Mouse (Mus musculus): ENCODE results near the gene Cacng4. TPM values are rescaled to one million over a fixed set of nuclear protein-coding genes. Genes with fewer than 3 reads are reported as not detected.

Cacng4 gene
- polyA plus RNA-seq, 1 experiment from 2014 or later: 30.0 TPM

DNA sequence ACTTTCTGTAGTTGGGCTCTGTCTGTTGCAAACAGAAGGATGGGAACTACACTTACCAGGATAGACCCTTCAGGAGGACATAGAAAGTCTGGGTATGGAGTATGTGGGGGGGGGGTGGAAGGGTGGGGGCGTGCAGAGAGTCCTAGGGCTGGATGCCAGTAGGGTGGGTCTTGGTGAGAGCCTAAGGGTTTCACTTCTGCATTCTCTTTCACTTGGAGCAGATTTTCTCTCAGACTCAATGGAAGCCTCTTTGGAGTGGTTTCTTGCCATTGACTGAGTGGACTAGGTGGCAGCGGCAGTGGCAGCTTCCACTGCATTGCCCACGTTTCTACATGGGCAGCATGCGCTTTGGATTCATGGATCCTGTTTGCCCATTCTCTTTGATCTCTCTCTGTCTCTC, 94.4 kb downstream of the Cacng4 start:
- DNase-seq (ENCODE audit: low spot score) (no peak), ATAC-seq (ENCODE audit: insufficient read depth, low FRiP score, low TSS enrichment) (no peak)
- Histone ChIP-seq H3K9ac (ENCODE audit: low read length) (no peak overlapping the region), H3K9me3 (ENCODE audit: control insufficient read depth, low read length) (no peaks in the 10 kb centered on the region), H3K4me2 (ENCODE audit: low read depth) (no peak overlapping the region), H3K4me3 (ENCODE audit: low read depth, low read length) (no peak overlapping the region), H3K27me3 (ENCODE audit: control insufficient read depth, insufficient read depth, low read length) (no peaks in the 10 kb centered on the region), H3K36me3 (ENCODE audit: control insufficient read depth, insufficient read depth, low read length) (no peaks in the 10 kb centered on the region), H3K4me1 (ENCODE audit: control insufficient read depth, insufficient read depth, low read length) (peaks cover 3% of the 10 kb centered on the region; the same call in 1 of the 2 replicates), H3K27ac (ENCODE audit: low read depth, low read length) (no peak overlapping the region)
- WGBS: 87% methylated on average over 4 of the region's 4 CpGs

DNA sequence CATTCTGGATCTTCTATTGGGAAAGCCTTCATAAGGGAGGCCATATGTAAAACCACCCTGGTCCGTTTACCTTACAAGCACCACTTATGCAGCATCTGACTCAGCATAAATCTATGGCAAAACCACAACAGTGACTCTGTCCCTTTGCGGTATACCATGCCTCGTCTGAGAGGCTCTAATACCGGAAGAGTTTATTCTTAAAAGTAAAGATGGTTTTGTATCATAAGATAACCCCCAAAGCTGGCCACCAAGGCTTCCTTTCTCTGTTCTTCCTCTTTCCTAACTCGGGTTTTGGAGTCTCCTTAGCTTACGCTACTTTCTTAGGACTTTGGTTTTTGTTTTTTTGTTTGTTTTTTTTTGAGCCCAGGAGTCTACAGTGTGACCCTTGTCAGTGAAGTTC, 101.0 kb downstream of the Cacng4 start:
- no peaks in the 10 kb centered on the region for H3K4me1 ChIP-seq (ENCODE audit: control insufficient read depth, insufficient read depth, low read length)
- H3K27me3 ChIP-seq (ENCODE audit: control insufficient read depth, insufficient read depth, low read length): no peaks in the 10 kb centered on the region
- 90% methylated on average over 6 of the region's 6 CpGs for WGBS
- H3K36me3 ChIP-seq (ENCODE audit: control insufficient read depth, insufficient read depth, low read length): no peaks in the 10 kb centered on the region
- no peak for ATAC-seq (ENCODE audit: insufficient read depth, low FRiP score, low TSS enrichment)
- H3K4me3 ChIP-seq (ENCODE audit: low read depth, low read length): no peak overlapping the region
- no peak overlapping the region for H3K27ac ChIP-seq (ENCODE audit: low read depth, low read length)
- no peaks in the 10 kb centered on the region for H3K9me3 ChIP-seq (ENCODE audit: control insufficient read depth, low read length)
- no peak overlapping the region for H3K9ac ChIP-seq (ENCODE audit: low read length)
- H3K4me2 ChIP-seq (ENCODE audit: low read depth): no peak overlapping the region
- no peak for DNase-seq (ENCODE audit: low spot score)

DNA sequence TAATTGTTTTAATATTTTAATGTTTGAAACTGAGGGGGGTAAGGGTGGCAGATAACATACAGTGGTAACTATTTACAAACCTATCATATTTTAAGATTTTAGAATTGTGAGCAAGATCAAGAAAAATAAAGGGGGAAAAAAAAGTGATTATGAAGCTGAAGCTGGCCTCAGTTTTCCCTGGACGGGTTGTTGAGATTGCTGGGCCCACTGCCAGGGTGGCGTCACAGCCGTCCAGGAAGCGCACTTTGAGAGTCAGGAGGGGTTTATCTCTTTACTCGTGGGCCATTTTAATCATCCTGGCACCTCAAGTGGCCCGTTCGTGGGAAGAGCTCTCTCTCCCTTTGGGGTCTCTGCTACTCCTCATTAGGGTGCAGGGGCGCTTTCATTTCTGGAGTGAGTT, 102.8 kb downstream of the Cacng4 start:
- Histone ChIP-seq H3K36me3 (ENCODE audit: control insufficient read depth, insufficient read depth, low read length) (peaks cover under 1% of the 10 kb centered on the region; the same call in 1 of the 2 replicates), H3K27me3 (ENCODE audit: control insufficient read depth, insufficient read depth, low read length) (no peaks in the 10 kb centered on the region), H3K27ac (ENCODE audit: low read depth, low read length) (no peak overlapping the region), H3K9ac (ENCODE audit: low read length) (no peak overlapping the region), H3K4me3 (ENCODE audit: low read depth, low read length) (no peak overlapping the region), H3K4me1 (ENCODE audit: control insufficient read depth, insufficient read depth, low read length) (no peaks in the 10 kb centered on the region), H3K9me3 (ENCODE audit: control insufficient read depth, low read length) (no peaks in the 10 kb centered on the region), H3K4me2 (ENCODE audit: low read depth) (no peak overlapping the region)
- DNase-seq (ENCODE audit: low spot score) (no peak), ATAC-seq (ENCODE audit: insufficient read depth, low FRiP score, low TSS enrichment) (no peak)
- WGBS: 77% methylated on average over 8 of the region's 8 CpGs

DNA sequence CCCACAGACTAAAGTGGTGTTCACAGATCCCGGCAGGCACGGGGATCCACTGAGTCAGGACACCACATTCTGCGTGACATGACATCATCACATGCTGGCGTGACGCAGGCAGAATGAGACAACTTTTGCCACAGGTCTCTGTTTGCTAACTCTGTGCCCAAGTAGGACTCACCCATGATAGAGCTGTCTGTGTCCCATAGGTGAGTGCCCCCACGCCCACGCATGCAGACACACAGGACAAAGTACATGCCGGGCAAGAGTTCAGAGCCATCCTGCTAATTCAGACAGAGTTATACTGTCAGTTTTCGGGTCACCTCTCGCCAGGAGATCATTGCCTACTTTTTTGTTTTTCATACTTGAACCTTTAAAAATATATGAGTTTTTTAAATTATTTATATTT, 105.9 kb downstream of the Cacng4 start:
- ATAC-seq (ENCODE audit: insufficient read depth, low FRiP score, low TSS enrichment): no peak
- no peak for DNase-seq (ENCODE audit: low spot score)
- Histone ChIP-seq H3K4me1 (ENCODE audit: control insufficient read depth, insufficient read depth, low read length) (0 out of 2 replicates have a peak, but pooled peaks cover 4% of the 10 kb centered on the region), H3K4me3 (ENCODE audit: low read depth, low read length) (no peak overlapping the region), H3K4me2 (ENCODE audit: low read depth) (no peak overlapping the region), H3K9me3 (ENCODE audit: control insufficient read depth, low read length) (no peaks in the 10 kb centered on the region), H3K9ac (ENCODE audit: low read length) (no peak overlapping the region), H3K27ac (ENCODE audit: low read depth, low read length) (no peak overlapping the region), H3K27me3 (ENCODE audit: control insufficient read depth, insufficient read depth, low read length) (no peaks in the 10 kb centered on the region), H3K36me3 (ENCODE audit: control insufficient read depth, insufficient read depth, low read length) (peaks cover 3% of the 10 kb centered on the region)
- WGBS: 95% methylated on average over 10 of the region's 10 CpGs

DNA sequence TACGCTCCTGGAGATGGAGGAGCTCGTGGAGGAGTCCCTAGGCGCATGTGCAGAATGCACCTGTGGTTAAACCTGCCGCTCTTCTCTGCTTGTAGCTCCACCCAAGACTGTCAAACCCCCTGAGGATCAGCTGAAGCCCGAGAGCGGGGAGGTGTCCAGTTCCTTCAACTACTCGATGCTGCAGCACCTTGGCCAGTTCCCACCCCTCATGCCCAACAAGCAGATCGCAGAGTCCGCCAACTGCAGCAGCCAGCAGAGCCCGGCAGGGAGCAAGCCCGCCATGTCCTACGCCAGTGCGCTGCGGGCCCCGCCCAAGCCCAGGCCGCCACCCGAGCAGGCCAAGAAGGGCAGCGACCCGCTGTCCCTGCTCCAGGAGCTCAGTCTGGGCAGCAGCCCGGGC, 108.1 kb downstream of the Cacng4 start:
- 90% methylated on average over 19 of the region's 20 CpGs for WGBS
- H3K4me2 ChIP-seq (ENCODE audit: low read depth): no peak overlapping the region

DNA sequence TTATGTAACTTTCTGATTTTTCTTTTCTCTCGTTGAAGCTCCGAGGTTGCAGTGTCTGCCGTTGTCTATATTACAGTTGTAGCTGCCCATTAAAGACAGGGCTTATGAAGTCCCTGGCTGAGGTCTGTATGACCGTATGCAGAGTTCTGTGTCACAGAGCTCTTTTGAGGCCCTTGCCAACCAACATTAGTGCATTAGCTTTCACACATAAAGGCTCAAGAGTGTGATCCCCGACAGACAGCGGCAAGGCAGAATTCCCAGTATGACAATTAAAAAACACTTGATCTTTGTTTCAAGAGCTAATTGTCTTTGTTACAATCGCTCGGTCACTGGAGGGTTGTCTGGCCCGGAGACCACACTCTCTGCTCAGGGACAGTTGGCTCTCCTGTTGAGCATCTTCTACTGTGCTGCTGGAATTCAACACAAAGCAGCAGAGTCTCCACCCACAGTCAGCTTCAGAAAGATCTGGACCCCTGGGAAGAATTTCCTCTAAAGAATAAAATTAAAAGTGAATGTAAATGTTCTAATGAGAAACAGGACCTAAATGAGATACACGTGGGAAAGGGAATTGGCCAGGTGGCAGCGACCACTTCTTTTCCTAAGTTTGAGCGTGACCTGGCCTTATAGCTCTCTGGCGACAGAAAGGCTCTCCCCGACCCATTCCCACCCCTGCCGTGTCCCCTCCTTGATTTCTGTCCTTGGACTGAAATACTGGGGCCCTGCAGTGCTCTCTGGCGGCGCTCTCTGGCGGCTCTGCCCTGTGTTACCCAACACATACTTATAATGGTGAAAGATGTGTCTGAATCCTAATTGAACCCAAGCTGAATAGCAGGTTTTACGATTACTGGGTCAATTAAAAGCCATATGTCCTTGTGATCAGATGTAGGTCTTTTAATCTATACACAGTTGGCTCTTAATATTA, 110.6 kb downstream of the Cacng4 start:
- DNase-seq (ENCODE audit: low spot score): no peak
- no peak for ATAC-seq (ENCODE audit: insufficient read depth, low FRiP score, low TSS enrichment)
- WGBS: 69% methylated on average over 19 of the region's 19 CpGs

More for the DNA sequence above, 108.1 kb downstream of the Cacng4 start:
- Histone ChIP-seq H3K4me3 (ENCODE audit: low read depth, low read length) (no peak overlapping the region), H3K4me1 (ENCODE audit: control insufficient read depth, insufficient read depth, low read length) (0 out of 2 replicates have a peak, but pooled peaks cover 10% of the 10 kb centered on the region), H3K27ac (ENCODE audit: low read depth, low read length) (no peak overlapping the region), H3K9ac (ENCODE audit: low read length) (no peak overlapping the region), H3K9me3 (ENCODE audit: control insufficient read depth, low read length) (no peaks in the 10 kb centered on the region), H3K36me3 (ENCODE audit: control insufficient read depth, insufficient read depth, low read length) (peaks cover 3% of the 10 kb centered on the region), H3K27me3 (ENCODE audit: control insufficient read depth, insufficient read depth, low read length) (no peaks in the 10 kb centered on the region)
- ATAC-seq (ENCODE audit: insufficient read depth, low FRiP score, low TSS enrichment) (no peak), DNase-seq (ENCODE audit: low spot score) (no peak)

DNA sequence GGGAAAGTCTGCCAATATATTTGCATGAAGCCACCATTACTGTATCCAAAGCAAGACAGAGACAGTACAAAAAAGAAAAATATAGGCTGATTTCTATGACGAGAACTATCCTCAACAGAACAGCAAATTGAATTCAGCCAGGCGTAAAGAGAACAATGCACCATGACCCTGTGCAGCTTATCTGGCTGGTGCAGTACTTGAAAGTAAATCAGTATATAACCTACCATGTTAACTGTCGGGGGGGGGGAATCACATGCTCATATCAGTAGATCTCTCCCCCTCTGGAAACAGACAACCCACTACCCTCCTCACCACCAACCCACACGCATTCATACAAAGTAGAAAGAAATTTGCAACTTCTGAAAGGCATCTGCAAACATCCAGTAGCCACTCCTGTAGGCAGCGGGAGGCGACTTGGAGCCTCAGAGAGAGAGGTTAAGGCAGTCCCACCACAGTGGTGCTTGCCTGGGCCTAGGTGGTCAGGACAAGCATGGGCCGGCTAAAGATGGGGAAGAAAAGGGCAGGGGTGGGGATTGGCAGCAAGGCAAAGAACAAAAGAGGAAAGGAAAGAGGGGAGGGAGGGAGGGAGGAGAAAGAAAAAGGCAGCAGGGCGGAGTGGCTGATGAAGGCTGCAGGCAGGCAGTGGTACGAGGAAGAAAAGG, 111.5 kb downstream of the Cacng4 start:
- ATAC-seq (ENCODE audit: insufficient read depth, low FRiP score, low TSS enrichment) (no peak), DNase-seq (ENCODE audit: low spot score) (no peak)
- no peaks in the 10 kb centered on the region for H3K27me3 ChIP-seq (ENCODE audit: control insufficient read depth, insufficient read depth, low read length)
- no peaks in the 10 kb centered on the region for H3K9me3 ChIP-seq (ENCODE audit: control insufficient read depth, low read length)
- H3K4me2 ChIP-seq (ENCODE audit: low read depth): no peak overlapping the region
- WGBS: 53% methylated on average over 9 of the region's 9 CpGs
- H3K36me3 ChIP-seq (ENCODE audit: control insufficient read depth, insufficient read depth, low read length): peaks cover 3% of the 10 kb centered on the region
- no peak overlapping the region for H3K9ac ChIP-seq (ENCODE audit: low read length)
- no peak overlapping the region for H3K4me3 ChIP-seq (ENCODE audit: low read depth, low read length)
- H3K27ac ChIP-seq (ENCODE audit: low read depth, low read length): no peak overlapping the region
- 0 out of 2 replicates have a peak, but pooled peaks cover 10% of the 10 kb centered on the region for H3K4me1 ChIP-seq (ENCODE audit: control insufficient read depth, insufficient read depth, low read length)

More for the DNA sequence above, 110.6 kb downstream of the Cacng4 start:
- Histone ChIP-seq H3K9ac (ENCODE audit: low read length) (no peak overlapping the region), H3K27ac (ENCODE audit: low read depth, low read length) (no peak overlapping the region), H3K27me3 (ENCODE audit: control insufficient read depth, insufficient read depth, low read length) (no peaks in the 10 kb centered on the region), H3K36me3 (ENCODE audit: control insufficient read depth, insufficient read depth, low read length) (peaks cover 3% of the 10 kb centered on the region), H3K4me3 (ENCODE audit: low read depth, low read length) (no peak overlapping the region), H3K9me3 (ENCODE audit: control insufficient read depth, low read length) (no peaks in the 10 kb centered on the region), H3K4me2 (ENCODE audit: low read depth) (no peak overlapping the region), H3K4me1 (ENCODE audit: control insufficient read depth, insufficient read depth, low read length) (0 out of 2 replicates have a peak, but pooled peaks cover 10% of the 10 kb centered on the region)
